Mouse (Mus musculus) adipocyte (in vitro differentiated cells): ENCODE measurements around the gene Chpf2.
A peak's percentile ranks its signal among the peaks of the same experiment; 100 is the strongest.

ENCODE experiments used
- DNase-seq: peaks from one replicate; pipeline ENCODE4 v3.0.0-alpha.2; 2016; ENCODE audit warnings: low spot score

Chpf2 gene

GRCm38 (mm10) chr5:24591268-24591721 lies 4.8 kb downstream of the Chpf2 start:
- DNase-seq, result no peak

DNA sequence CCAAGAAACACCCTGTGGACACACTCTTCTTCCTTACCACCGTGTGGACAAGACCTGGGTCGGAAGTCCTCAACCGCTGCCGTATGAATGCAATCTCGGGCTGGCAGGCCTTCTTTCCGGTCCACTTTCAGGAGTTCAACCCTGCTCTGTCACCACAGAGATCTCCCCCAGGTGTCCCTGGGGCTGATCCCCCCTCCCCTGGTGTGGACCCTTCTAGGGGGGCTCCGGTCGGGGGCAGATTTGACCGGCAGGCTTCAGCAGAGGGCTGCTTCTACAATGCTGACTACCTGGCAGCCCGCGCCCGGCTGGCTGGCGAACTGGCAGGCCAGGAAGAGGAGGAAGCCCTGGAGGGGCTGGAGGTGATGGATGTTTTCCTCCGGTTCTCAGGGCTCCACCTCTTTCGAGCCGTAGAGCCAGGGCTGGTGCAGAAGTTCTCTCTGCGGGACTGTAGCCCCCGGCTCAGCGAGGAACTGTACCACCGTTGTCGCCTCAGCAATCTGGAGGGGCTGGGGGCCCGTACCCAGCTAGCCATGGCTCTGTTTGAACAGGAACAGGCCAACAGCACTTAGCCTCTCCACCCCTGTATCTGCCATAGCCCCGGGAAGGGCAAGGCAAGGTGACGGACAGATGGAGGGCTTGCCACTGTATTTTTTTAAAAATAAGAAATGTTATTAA lies 5.4 kb downstream of the Chpf2 start:
- no peak for DNase-seq

DNA sequence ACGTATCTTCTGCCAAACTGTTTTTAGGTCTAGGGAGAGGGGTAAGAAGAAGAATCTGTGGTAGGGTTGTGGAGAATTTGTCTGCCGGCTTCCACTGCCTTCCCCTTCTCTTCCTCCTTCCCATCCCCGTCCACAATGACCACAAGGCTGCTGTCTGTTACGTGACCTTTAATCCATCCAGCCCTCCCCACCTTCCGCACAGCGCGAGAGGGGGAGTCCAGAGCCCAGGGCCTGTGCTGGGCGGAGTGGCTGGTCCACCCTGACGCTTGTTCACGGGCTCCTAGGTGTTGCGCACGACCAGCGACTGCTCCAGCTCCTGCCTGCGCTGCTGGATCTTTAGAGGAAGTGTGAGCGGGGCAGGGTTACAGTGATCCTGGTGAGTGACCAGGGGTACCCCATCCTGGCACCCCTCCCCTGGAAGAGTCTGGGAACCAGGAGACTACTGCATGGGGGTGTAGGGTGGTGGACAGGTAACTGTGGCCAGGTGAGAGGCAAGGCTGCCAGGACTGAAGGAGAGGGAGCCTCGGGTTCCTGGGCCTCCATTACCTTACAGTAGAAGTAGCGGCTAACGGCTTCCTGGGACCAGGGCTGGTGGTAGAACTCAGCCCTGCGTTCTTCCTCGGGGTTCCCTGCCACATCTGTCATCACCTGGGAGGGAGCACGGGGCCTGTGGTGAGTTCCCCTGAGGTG lies 6.1 kb downstream of the Chpf2 start:
- no peak for DNase-seq

DNA sequence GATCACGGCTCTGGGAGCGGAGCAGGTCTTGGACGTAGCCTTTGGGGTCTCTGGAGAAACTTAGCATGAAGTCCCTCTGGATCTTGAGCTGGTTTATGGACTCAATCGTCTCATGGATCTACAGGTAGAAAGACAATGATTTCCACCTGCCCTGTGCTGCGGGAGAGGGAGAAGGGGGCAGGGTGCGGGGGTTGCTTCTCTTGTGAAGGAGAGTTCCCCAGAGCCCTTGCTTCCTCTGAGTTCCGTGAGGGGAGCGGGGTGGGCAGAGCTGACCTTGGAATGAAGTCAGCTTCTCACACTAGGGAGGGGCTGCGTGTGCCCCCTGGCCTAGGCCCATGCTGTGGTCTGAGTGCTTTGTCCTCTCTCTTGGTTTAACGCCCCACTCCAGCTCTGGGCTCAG lies 6.7 kb downstream of the Chpf2 start:
- no peak for DNase-seq

- DNase-seq, result no peak
These were observed 7.4 kb downstream of the Chpf2 start for GRCm38 (mm10) chr5:24593928-24594327.

DNA sequence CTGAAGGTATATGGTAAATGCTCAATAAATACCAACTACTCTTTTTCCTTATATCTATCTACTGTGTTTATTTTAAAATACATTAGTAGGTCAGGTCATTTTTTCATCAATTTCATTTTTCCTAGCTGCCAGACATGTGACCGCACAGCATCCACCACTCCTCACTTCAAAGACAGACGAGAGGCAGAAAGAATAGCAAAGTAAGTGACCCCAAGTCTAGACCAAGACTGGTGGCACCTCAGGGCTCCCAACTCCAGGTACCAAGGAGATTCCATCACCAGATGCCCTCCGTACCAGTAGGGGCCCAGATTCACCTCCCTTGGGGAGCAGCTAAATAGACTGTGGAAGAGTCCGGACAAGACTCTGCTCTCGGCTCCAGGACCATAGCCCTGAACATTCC lies 7.8 kb downstream of the Chpf2 start:
- DNase-seq, result no peak

DNA sequence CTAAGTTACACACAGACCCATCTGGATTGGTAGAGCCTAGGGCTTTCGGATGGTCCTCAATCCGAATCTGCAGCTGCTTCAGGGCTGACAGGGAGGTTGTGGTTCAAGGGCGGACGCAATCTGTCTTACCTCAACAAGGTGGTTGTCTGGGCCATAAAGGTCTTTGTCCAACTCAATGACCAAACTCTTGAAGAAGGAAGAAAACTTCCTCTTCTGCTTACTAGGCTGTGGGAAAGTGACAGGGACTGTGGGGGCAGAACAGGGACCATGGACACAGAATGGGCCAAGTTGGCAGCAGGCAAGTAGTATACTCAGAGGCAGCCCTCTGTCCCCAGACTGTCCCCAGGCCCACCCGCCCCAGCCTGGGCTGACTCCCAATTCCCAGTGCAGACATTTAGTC lies 8.7 kb downstream of the Chpf2 start:
- no peak for DNase-seq

GRCm38 (mm10) chr5:24595786-24596380 lies 9.3 kb downstream of the Chpf2 start:
- DNase-seq, result no peak

DNA sequence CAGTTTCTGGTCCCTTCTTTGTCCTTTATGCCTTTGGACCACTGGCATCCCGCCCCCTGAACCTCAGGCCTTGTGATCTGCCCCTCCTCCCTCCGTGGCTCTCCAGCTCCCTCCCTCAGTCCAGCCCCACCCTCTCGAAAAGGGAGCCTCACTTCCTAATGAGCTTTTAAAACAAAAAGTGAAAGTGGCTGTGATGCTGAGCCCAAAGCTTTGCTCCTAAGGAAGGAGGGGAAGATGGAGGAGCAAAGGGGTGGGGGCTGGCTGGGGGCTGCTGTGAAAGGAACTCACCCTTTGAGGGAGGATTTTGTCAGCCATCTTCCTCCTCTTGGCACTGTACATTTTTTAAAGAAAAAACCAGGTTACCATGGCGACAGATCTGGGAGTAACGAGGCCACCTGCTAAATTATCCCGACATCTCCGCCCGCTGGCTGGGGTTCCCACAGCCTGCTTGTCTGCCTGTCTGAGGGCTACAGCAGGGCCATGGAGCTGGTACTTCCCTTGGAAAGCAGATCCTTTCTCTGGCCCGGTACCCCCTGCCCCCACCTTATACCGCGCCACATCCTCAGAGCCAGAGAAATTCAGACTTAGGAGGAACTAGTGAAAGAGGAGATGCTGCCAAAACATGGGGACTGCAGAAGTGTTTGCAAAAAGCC lies 10.1 kb downstream of the Chpf2 start:
- no peak for DNase-seq

GRCm38 (mm10) chr5:24597221-24597728 lies 10.7 kb downstream of the Chpf2 start:
- DNase-seq, result peak; percentile 95

DNA sequence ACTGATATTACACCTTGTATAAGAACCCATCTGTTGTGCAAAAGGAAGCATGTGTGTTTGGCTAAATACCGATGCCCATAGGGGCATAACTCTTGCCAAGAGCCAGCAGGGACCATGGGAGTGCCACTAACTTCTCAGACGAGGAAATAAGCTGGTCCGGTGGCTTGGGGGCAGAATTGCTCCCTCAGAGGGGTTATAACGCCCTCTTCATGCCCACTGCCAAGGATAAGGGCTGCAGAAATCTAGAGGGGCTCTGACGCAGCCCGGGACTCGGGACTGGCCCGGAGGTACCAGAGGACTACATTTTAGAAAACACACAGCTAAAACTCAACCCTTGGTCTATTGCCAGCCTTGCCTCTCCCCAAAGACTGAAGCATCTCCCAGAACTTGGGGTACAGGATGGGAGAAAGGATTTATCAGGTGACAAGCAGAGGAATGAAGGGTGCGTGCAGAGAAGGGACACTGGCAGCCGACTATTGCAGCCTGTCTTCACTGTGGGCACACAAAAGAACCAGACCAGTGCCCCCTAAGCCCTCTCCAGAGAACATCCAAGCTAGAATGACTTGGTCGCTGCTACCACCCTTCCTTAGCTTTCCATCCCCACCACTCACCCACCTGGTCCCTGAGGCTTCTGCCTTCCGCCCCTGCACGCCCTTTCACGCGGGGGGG lies 11.5 kb downstream of the Chpf2 start:
- DNase-seq, result no peak

DNA sequence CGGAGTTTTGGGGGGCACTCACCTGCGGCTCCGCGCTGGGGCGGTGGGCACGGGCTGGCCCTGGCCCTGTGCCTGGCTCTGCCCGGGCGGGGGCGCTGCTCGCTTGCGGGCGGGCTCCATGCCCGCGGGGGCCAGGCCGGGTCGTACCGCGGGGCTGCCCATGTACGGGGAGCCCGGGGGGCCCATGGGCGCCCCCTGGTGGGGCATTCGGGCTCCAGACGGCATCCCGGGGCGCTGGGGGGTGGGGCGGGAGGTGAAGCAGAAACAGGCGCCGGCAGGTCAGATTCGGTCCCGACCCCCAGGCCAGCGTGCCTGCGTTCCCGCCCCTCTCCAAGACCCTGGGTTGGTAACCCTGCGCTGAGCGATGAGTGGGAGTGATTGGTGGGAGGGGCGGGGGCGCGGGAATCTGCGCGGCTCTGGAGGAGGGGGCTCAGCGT lies 12.0 kb downstream of the Chpf2 start:
- no peak for DNase-seq

DNA sequence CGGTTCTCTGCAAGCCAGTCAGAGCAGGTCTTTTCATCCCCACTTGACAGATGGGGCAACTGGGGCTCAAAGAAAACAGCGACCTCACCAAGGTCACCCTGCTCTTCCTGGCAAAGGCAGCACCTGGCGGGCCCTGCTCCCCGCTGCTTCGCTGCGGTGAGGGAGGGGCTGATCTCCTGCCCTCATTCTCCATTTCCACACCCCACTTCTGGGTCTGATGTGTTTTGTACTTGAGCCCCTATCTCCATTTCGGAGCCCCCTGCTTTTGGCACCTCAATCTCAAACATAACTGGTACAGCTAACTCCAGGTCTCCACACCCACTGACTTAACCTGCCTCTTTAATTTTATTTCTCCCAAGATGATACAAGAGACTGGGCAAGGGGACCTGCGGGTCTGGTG lies 12.6 kb downstream of the Chpf2 start:
- DNase-seq, result no peak

DNA sequence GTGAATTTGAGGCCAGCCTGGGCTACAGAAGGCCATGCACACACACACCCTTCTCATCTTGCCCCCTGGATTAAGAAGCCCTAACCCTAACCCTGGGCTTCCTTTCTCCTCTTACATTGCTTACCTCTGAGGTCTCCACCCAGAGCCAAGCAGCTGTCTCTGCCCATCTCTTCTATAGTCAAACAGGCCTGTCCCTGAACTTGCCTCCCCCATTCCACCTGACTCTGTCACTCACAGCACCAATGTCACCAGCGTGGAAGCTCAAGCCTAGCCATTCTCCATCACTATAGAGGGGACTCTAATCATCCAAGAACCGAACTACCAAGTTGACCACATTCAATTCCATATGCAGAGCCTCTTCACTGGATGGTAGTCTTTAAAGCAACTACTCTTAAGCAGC lies 13.7 kb downstream of the Chpf2 start:
- DNase-seq, result no peak

- DNase-seq, result no peak
These were observed 14.7 kb downstream of the Chpf2 start for GRCm38 (mm10) chr5:24601071-24601835.

GRCm38 (mm10) chr5:24601911-24602750 lies 15.6 kb downstream of the Chpf2 start:
- peak; percentile 83 for DNase-seq

DNA sequence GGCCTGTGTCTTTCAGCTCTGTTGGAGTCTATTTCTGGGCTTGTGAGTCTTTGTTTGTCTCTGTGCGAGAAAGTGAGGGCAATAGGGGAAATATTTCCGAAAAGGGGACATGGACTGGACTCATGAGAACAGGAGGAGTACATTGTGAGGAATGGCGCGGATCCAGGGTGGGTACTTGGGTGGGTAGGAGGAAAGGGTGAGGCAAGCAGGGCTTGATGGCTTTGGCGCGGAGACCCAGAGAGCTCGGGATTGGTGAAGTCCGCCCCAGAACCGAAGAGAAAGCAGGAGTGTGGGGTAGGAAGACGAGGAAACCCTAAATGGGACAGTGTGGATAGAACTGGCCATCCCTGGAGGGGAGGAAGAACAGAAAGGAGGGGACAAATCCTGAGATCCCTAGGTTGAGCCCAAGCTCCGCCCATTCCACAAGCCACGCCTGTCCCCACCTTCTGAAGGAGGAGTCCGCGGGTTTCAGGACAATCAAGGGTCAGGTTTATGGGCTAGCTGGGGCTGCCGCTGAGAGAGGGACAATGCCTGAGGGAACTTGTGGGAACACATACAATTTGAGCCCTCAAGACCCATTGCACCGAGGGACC lies 16.3 kb downstream of the Chpf2 start:
- DNase-seq, result peak; percentile 96

- DNase-seq, result no peak
These were observed 17.0 kb downstream of the Chpf2 start for GRCm38 (mm10) chr5:24603431-24604010.

DNA sequence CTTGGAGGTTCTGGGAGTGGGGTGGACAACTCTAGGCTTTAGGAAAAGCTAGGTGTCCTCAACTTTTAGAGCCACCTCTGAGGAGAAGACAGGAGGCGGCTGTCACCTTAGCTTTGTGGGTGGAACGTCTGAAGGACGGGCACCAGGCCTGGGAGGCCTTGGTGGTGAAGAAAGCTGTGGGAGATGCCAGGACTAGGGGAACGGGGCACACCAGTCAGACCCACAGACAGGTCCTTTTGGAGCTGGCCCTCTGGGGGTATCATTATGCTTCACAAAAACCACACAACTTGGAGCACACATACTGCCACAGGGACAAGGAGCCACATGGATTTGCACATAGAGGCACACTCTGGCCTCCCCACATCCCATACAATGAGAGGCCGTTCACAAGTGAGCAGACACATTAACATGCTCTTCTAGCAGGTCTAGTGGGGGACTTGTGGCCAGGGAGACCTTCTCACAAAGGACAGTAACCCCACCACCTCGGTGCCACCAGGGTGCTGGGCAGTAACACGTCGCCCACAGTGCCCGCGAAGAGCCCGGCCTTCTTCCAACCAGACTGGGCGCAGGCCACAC lies 17.6 kb downstream of the Chpf2 start:
- no peak for DNase-seq
